Mouse (Mus musculus): Measurements from ENCODE around the gene Gm10447.

Gm10447 gene

GRCm38 (mm10) chr11:53478383-53479170 is 21.7 kb upstream of the Gm10447 start:
- DNase-seq: peak; percentile 77

GRCm38 (mm10) chr11:53477833-53478232 is 20.9 kb upstream of the Gm10447 start:
- DNase-seq: no peak

GRCm38 (mm10) chr11:53475620-53476019 is 18.7 kb upstream of the Gm10447 start:
- DNase-seq: no peak

- no peak for DNase-seq
Observed at GRCm38 (mm10) chr11:53472709-53473108, 15.8 kb upstream of the Gm10447 start.

GRCm38 (mm10) chr11:53469968-53470695 is 13.2 kb upstream of the Gm10447 start, which contains the start of gene Gm9837:
TSS of gene Gm9837 (minus strand) at chr11:53470479.
- DNase-seq: peak; percentile 94 to 97

- DNase-seq: peak in 1 of 2 experiments; percentile 40
Observed at GRCm38 (mm10) chr11:53469294-53469967, 12.5 kb upstream of the Gm10447 start.

- DNase-seq: peak; percentile 94 to 95
Observed at GRCm38 (mm10) chr11:53466231-53466971, 9.5 kb upstream of the Gm10447 start.

GRCm38 (mm10) chr11:53463551-53464424 is 6.9 kb upstream of the Gm10447 start:
- peak in 1 of 2 experiments; percentile 45 for DNase-seq

GRCm38 (mm10) chr11:53461727-53462126 is 4.8 kb upstream of the Gm10447 start:
- no peak for DNase-seq

GRCm38 (mm10) chr11:53460192-53460591 is 3.3 kb upstream of the Gm10447 start:
- no peak for DNase-seq

GRCm38 (mm10) chr11:53458996-53459395 is 2.1 kb upstream of the Gm10447 start:
- DNase-seq: no peak

GRCm38 (mm10) chr11:53457372-53457954 is 553 bp upstream of the Gm10447 start:
- DNase-seq: no peak

- no peak for DNase-seq
Observed at GRCm38 (mm10) chr11:53453031-53453430, 3.9 kb downstream of the Gm10447 start.

GRCm38 (mm10) chr11:53452396-53452795 is 4.5 kb downstream of the Gm10447 start:
- DNase-seq: peak; percentile 72 to 77

GRCm38 (mm10) chr11:53451361-53451760 is 5.5 kb downstream of the Gm10447 start:
- no peak for DNase-seq

GRCm38 (mm10) chr11:53450070-53450705 is 6.7 kb downstream of the Gm10447 start:
- peak in 1 of 2 experiments; percentile 43 for DNase-seq

- peak; percentile 98 for DNase-seq
Observed at GRCm38 (mm10) chr11:53448529-53448928, 8.4 kb downstream of the Gm10447 start.

GRCm38 (mm10) chr11:53447996-53448395 is 8.9 kb downstream of the Gm10447 start:
- DNase-seq: no peak

GRCm38 (mm10) chr11:53446183-53446582 is 10.7 kb downstream of the Gm10447 start:
- DNase-seq: no peak

- DNase-seq: no peak
Observed at GRCm38 (mm10) chr11:53445562-53445961, 11.3 kb downstream of the Gm10447 start.

GRCm38 (mm10) chr11:53443861-53444260 is 13.0 kb downstream of the Gm10447 start:
- DNase-seq: peak; percentile 51 to 71
